Mouse (Mus musculus) bone marrow, adult 2 months (tissue): Measurements from ENCODE around the gene Ccdc71.

Experiments used
- CTCF ChIP-seq: fragments of 200-500 bp; IDR thresholded peaks from 2 replicates; pipeline ENCODE4 v1.5.1; 2011; ENCODE audit warnings: low read length, control low read depth; ENCODE audit not compliant: control insufficient read depth, insufficient read depth
- POLR2A ChIP-seq: fragments of 200-500 bp; IDR thresholded peaks from 2 replicates; pipeline ENCODE4 v1.6.1; 2011; ENCODE audit warnings: low read depth, mild to moderate bottlenecking, control low read depth, low read length, borderline replicate concordance; ENCODE audit not compliant: control insufficient read depth

DNA sequence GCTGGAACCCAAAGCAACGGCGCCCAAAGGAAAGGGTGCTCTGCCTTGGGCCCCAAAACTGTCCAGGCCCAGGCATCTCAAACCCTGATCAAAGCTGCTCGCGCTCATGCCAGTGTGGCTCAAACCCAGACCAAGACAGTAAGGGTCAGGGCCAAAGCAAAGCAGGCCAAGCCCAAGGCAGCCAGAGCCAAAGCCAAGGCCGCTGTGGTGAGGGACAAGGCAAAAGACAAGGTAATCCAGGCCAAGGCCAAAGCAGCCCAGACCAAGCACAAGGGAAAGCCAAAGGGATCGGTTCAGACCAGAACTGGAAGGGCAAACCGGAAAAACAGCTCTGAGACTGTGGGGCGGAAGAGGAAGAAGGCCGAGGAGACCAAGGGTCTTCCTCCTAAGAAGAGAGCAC, 3.4 kb downstream of the Ccdc71 start:
- no peak for TF ChIP-seq CTCF
- TF ChIP-seq POLR2A, result no peak
